Comparison of ENCODE assay signal across 9 mouse cellular contexts in genomic region chr5:114804958-114805357, GRCm38 (mm10). TPM values are rescaled to one million over a fixed set of nuclear protein-coding genes. Genes with fewer than 3 reads are reported as not detected.
A peak's percentile ranks its signal among the peaks of the same experiment; 100 is the strongest.
DNase-seq lines count a peak whose midpoint lies in the region; ATAC-seq and TF ChIP-seq lines count a peak whose summit lies in the region.
"Had no signal": no experiment of that assay in that cellular context is flagged by ENCODE, and none has a peak within 500 bp of the region (broad histone marks: within the 10 kb centered on the region; RNA-seq: fewer than 3 reads in every experiment).

No protein-coding gene starts in this region.

- TF ChIP-seq EP300 in CH12.LX (IDR thresholded peaks at IDR 0.05; ENCODE audit: low read length) = no peak

- in situ Hi-C loops in CH12.LX (cut with MboI; ENCODE audit: low pct_ligation_motif_present, low pct_unique_long_range_greater_than_20kb, low sequenced_read_pairs) = no loop called here

- H3K9me3 ChIP-seq in heart, embryonic 14.5 days (ENCODE audit: control insufficient read depth, low read length) = no peaks in the 10 kb centered on the region
- no peaks in the 10 kb centered on the region for H3K9me3 ChIP-seq in CH12.LX (replicated peaks; ENCODE audit: low read length)
- no peaks in the 10 kb centered on the region for H3K9me3 ChIP-seq in limb, embryonic 10.5 days (replicated peaks)
- H3K9me3 ChIP-seq: neural tube, embryonic 13.5 days had no signal

- peaks cover 18 to 27% of the 10 kb centered on the region in 2 experiments for H3K4me1 ChIP-seq in heart, embryonic 14.5 days (ENCODE audit: control insufficient read depth in 2 of 2, insufficient read depth in 2 of 2, low read length in 2 of 2)
- peaks cover 5 to 7% of the 10 kb centered on the region in 2 experiments; a peak in 3 of 4 replicates for H3K4me1 ChIP-seq in CH12.LX (ENCODE audit: control insufficient read depth in 1 of 2, insufficient read depth in 2 of 2)
- peaks cover 12% of the 10 kb centered on the region for H3K4me1 ChIP-seq in bone marrow macrophage, adult 2 months (ENCODE audit: control insufficient read depth, insufficient read depth, low read length)
- peaks cover 42% of the 10 kb centered on the region for H3K4me1 ChIP-seq in limb, embryonic 10.5 days

- no peak overlapping the region; a peak in 1 of 4 replicates for H3K27ac ChIP-seq in heart, embryonic 14.5 days (replicated peaks in 1 of 2; ENCODE audit: control insufficient read depth in 1 of 2, insufficient read depth in 1 of 2, low read depth in 2 of 2, low read length in 2 of 2)
- no peak overlapping the region for H3K27ac ChIP-seq in CH12.LX (ENCODE audit: insufficient read depth, low read depth)
- 0 out of 2 replicates have a peak overlapping the region, but pooled peaks have one; percentile 8 for H3K27ac ChIP-seq in bone marrow macrophage, adult 2 months (ENCODE audit: insufficient read depth, low read depth, low read length)
- no peak overlapping the region for H3K27ac ChIP-seq in limb, embryonic 10.5 days

- WGBS in heart, embryonic 14.5 days = 43% methylated on average over 3 of the region's 3 CpGs
- 44% methylated on average over 3 of the region's 3 CpGs for WGBS in limb, embryonic 10.5 days

- no peaks in the 10 kb centered on the region for H3K27me3 ChIP-seq in heart, embryonic 14.5 days (ENCODE audit: control insufficient read depth, insufficient read depth, low read length)
- no peaks in the 10 kb centered on the region for H3K27me3 ChIP-seq in CH12.LX (replicated peaks)
- H3K27me3 ChIP-seq in limb, embryonic 10.5 days (ENCODE audit: low read depth, poor library complexity, severe bottlenecking) = no peaks in the 10 kb centered on the region
- H3K27me3 ChIP-seq: neural tube, embryonic 13.5 days had no signal

- intact Hi-C loops in heart, postnatal 14 days (cut with DNase I) = loop anchor here (2.0 to 5.0 kb wide), 2 partner anchors 30 to 98 kb away; partner anchors contain the start of genes Ankrd13a, Git2 and Tchp

- TF ChIP-seq RAD21 in CH12.LX (IDR thresholded peaks at IDR 0.05; ENCODE audit: low read depth, low read length) = peak; percentile 31

- H3K4me2 ChIP-seq in heart, embryonic 14.5 days (ENCODE audit: low read length) = peak overlapping the region; percentile 17; the same call in 1 of the 2 replicates
- no peak overlapping the region for H3K4me2 ChIP-seq in CH12.LX (ENCODE audit: insufficient read depth, low read depth, poor library complexity, severe bottlenecking)
- H3K4me2 ChIP-seq: neural tube, embryonic 13.5 days had no signal

- TF ChIP-seq POLR2A in CH12.LX (IDR thresholded peaks at IDR 0.05; ENCODE audit: low read depth, low read length) = no peak
- no peak for TF ChIP-seq POLR2A in bone marrow macrophage, adult 2 months (IDR thresholded peaks at IDR 0.05; ENCODE audit: borderline replicate concordance, low read depth, low read length)

- 0 out of 2 replicates have a peak overlapping the region, but pooled peaks have one; percentile 34 for H3K9ac ChIP-seq in heart, embryonic 14.5 days (ENCODE audit: low read length)
- no peak overlapping the region for H3K9ac ChIP-seq in CH12.LX (ENCODE audit: insufficient read depth, low read depth)
- H3K9ac ChIP-seq: neural tube, embryonic 13.5 days had no signal

- no peak overlapping the region for H3K4me3 ChIP-seq in heart, embryonic 14.5 days (ENCODE audit: control insufficient read depth in 1 of 2, insufficient read depth in 1 of 2, low read depth in 1 of 2, low read length in 2 of 2)
- no peak overlapping the region for H3K4me3 ChIP-seq in CH12.LX (replicated peaks in 1 of 3; ENCODE audit: low read depth in 2 of 3, low read length in 2 of 3, poor library complexity in 1 of 3)
- H3K4me3 ChIP-seq in bone marrow macrophage, adult 2 months (ENCODE audit: insufficient read depth, low read length) = no peak overlapping the region
- no peak overlapping the region for H3K4me3 ChIP-seq in limb, embryonic 10.5 days
- H3K4me3 ChIP-seq: neural tube, embryonic 13.5 days had no signal

- dilution Hi-C loops in CH12.LX (cut with MboI; ENCODE audit: extremely low pct_ligation_motif_present, extremely low pct_unique_long_range_greater_than_20kb, low sequenced_read_pairs) = no loop called here

- peaks cover 72% of the 10 kb centered on the region for H3K36me3 ChIP-seq in heart, embryonic 14.5 days (ENCODE audit: control insufficient read depth, insufficient read depth, low read length)
- peaks cover 51 to 94% of the 10 kb centered on the region in 2 experiments for H3K36me3 ChIP-seq in CH12.LX (replicated peaks in 1 of 2; ENCODE audit: control insufficient read depth in 1 of 2, insufficient read depth in 1 of 2, low read length in 1 of 2)
- H3K36me3 ChIP-seq in limb, embryonic 10.5 days = peaks cover 94% of the 10 kb centered on the region

- no peak for ATAC-seq in heart, embryonic 14.5 days (ENCODE audit: insufficient number of reproducible peaks, insufficient read depth, low FRiP score, low read depth)

- H3K79me2 ChIP-seq in CH12.LX (replicated peaks; ENCODE audit: control insufficient read depth, extremely low read depth, insufficient read depth, poor library complexity, severe bottlenecking) = no peaks in the 10 kb centered on the region

- DNase-seq in heart, adult 8-10 months (ENCODE audit: low spot score) = no peak
- no peak for DNase-seq in CH12.LX (ENCODE audit: extremely low read depth)
- DNase-seq in heart, postnatal 14 days = peak; percentile 63 to 67
- DNase-seq in lung, postnatal 25 days (ENCODE audit: low spot score) = peak; percentile 65
- no peak for DNase-seq in limb, embryonic 10.5 days (ENCODE audit: low spot score)
- no peak for DNase-seq in natural killer cell, adult 2 months (ENCODE audit: low spot score in 2 of 2)

- peak in 1 of 2 experiments; percentile 51; a peak in 2 of 4 replicates for TF ChIP-seq CTCF in CH12.LX (conservative IDR thresholded peaks at IDR 0.05 in 1 of 2, IDR thresholded peaks at IDR 0.05 in 1 of 2; ENCODE audit: low read depth in 2 of 2, low read length in 2 of 2)
- TF ChIP-seq CTCF in bone marrow macrophage, adult 2 months (IDR thresholded peaks at IDR 0.05; ENCODE audit: low read depth, low read length) = no peak; the same call in 1 of the 2 replicates

TF ChIP-seq in CH12.LX, 34 proteins besides CTCF, POLR2A, EP300 and RAD21:
- TF ChIP-seq SMC3 (IDR thresholded peaks at IDR 0.05; ENCODE audit: low read depth, low read length) (peak; percentile 54), MAFK (IDR thresholded peaks at IDR 0.05; ENCODE audit: insufficient replicate concordance, low read length) (no peak)
TF ChIP-seq in CH12.LX: peak in this region for 1.

RNA-seq across cellular contexts. Expression of gene 1500011B03Rik, which starts 18.3 kb away (rescaled TPM):
- polyA plus RNA-seq in heart, embryonic 14.5 days (2014; fragmentation: Nextera tagmentation; extraction: Ambion mirVana) = 52.5 and 58.7 TPM in 2 replicates
- total RNA-seq in heart, adult 8-10 months (2022) = 1 to 10 TPM; 3.6 to 6.3 (median 4.7) TPM
- total RNA-seq in CH12.LX (2012; rRNA removed) (15.5 and 17.5 TPM in 2 replicates), CH12.LX (2014; rRNA removed) (39.1 and 39.7 TPM in 2 replicates)
- 31.4 and 35.5 TPM in 2 replicates for polyA plus RNA-seq in CH12.LX (2012; ENCODE audit: insufficient read length, low read depth)
- polyA plus RNA-seq in bone marrow macrophage, adult 2 months (2012; ENCODE audit: insufficient read depth, insufficient read length, missing spikeins) = 32.9 and 35.7 TPM in 2 replicates
- total RNA-seq in heart, postnatal 14 days (2021) = 10 to 100 TPM in 1 of 2 experiments, 1 to 10 TPM in 1; 8.6 to 12.3 TPM
- polyA plus RNA-seq in limb, embryonic 10.5 days (2016; fragmentation: Nextera tagmentation; extraction: Ambion mirVana) = 92.0 and 92.4 TPM in 2 replicates

RNA-seq across cellular contexts. Expression of gene Git2, which starts 29.6 kb away (rescaled TPM):
- 32.6 TPM in 2 replicates for polyA plus RNA-seq in heart, embryonic 14.5 days (2014; fragmentation: Nextera tagmentation; extraction: Ambion mirVana)
- 10 to 100 TPM; 27.9 to 34.6 (median 30.5) TPM for total RNA-seq in heart, adult 8-10 months (2022)
- 19.3 and 22.1 TPM in 2 replicates for total RNA-seq in CH12.LX (2012; rRNA removed)
- 9.4 and 12.3 TPM in 2 replicates for total RNA-seq in CH12.LX (2014; rRNA removed)
- 25.5 and 29.4 TPM in 2 replicates for polyA plus RNA-seq in CH12.LX (2012; ENCODE audit: insufficient read length, low read depth)
- 111 and 116 TPM in 2 replicates for polyA plus RNA-seq in bone marrow macrophage, adult 2 months (2012; ENCODE audit: insufficient read depth, insufficient read length, missing spikeins)
- total RNA-seq in heart, postnatal 14 days (2021) = 10 to 100 TPM; 42.4 to 44.8 TPM
- 36.1 and 44.8 TPM in 2 replicates for polyA plus RNA-seq in limb, embryonic 10.5 days (2016; fragmentation: Nextera tagmentation; extraction: Ambion mirVana)

RNA-seq across cellular contexts. Expression of gene Ankrd13a, which starts 30.5 kb away (rescaled TPM):
- polyA plus RNA-seq in heart, embryonic 14.5 days (2014; fragmentation: Nextera tagmentation; extraction: Ambion mirVana) = 41.2 and 42.3 TPM in 2 replicates
- 10 to 100 TPM; 28.0 to 34.3 (median 30.1) TPM for total RNA-seq in heart, adult 8-10 months (2022)
- total RNA-seq in CH12.LX (2012; rRNA removed) (73.8 and 82.3 TPM in 2 replicates), CH12.LX (2014; rRNA removed) (80.8 and 89.4 TPM in 2 replicates)
- 121 and 123 TPM in 2 replicates for polyA plus RNA-seq in CH12.LX (2012; ENCODE audit: insufficient read length, low read depth)
- polyA plus RNA-seq in bone marrow macrophage, adult 2 months (2012; ENCODE audit: insufficient read depth, insufficient read length, missing spikeins) = 102 and 116 TPM in 2 replicates
- 10 to 100 TPM; 45.7 to 46.5 TPM for total RNA-seq in heart, postnatal 14 days (2021)
- polyA plus RNA-seq in limb, embryonic 10.5 days (2016; fragmentation: Nextera tagmentation; extraction: Ambion mirVana) = 43.1 and 44.0 TPM in 2 replicates

RNA-seq across cellular contexts. Expression of gene 4930519G04Rik, which starts 48.5 kb away (rescaled TPM):
- not detected in 2 replicates for polyA plus RNA-seq in heart, embryonic 14.5 days (2014; fragmentation: Nextera tagmentation; extraction: Ambion mirVana)
- not detected for total RNA-seq in heart, adult 8-10 months (2022)
- total RNA-seq in CH12.LX (2012; rRNA removed) = not detected in 2 replicates
- not detected in 2 replicates for total RNA-seq in CH12.LX (2014; rRNA removed)
- polyA plus RNA-seq in CH12.LX (2012; ENCODE audit: insufficient read length, low read depth) = not detected in 2 replicates
- polyA plus RNA-seq in bone marrow macrophage, adult 2 months (2012; ENCODE audit: insufficient read depth, insufficient read length, missing spikeins) = not detected in 2 replicates
- total RNA-seq in heart, postnatal 14 days (2021) = not detected
- polyA plus RNA-seq in limb, embryonic 10.5 days (2016; fragmentation: Nextera tagmentation; extraction: Ambion mirVana) = not detected in 2 replicates
- polyA plus RNA-seq: neural tube, embryonic 13.5 days had no signal

RNA-seq across cellular contexts. Expression of gene Gm9936, which starts 53.5 kb away (rescaled TPM):
- not detected in 2 replicates for polyA plus RNA-seq in heart, embryonic 14.5 days (2014; fragmentation: Nextera tagmentation; extraction: Ambion mirVana)
- total RNA-seq in heart, adult 8-10 months (2022) = not detected
- 0.04 TPM in 1 of 2 replicates, not detected in the other for total RNA-seq in CH12.LX (2012; rRNA removed)
- total RNA-seq in CH12.LX (2014; rRNA removed) = 0.15 and 0.26 TPM in 2 replicates
- polyA plus RNA-seq in CH12.LX (2012; ENCODE audit: insufficient read length, low read depth) = 0.11 TPM in 1 of 2 replicates, not detected in the other
- not detected in 2 replicates for polyA plus RNA-seq in bone marrow macrophage, adult 2 months (2012; ENCODE audit: insufficient read depth, insufficient read length, missing spikeins)
- total RNA-seq in heart, postnatal 14 days (2021) = not detected
- polyA plus RNA-seq in limb, embryonic 10.5 days (2016; fragmentation: Nextera tagmentation; extraction: Ambion mirVana) = not detected in 2 replicates

Comparison
In these comparisons a context has a peak if more than half of its experiments do, and no peak if none do; other contexts are left out.
1. DNase-seq: peak in heart, postnatal 14 days (2 of 2) and lung, postnatal 25 days (single experiment); none in heart, adult 8-10 months (single experiment), CH12.LX (single experiment), limb, embryonic 10.5 days (single experiment) and natural killer cell, adult 2 months (0 of 2).